Mouse (Mus musculus): Measurements from ENCODE around the gene Chrne. TPM values are rescaled to one million over a fixed set of nuclear protein-coding genes. Genes with fewer than 3 reads are reported as not detected.

Gene Chrne
- polyA plus RNA-seq, 1 experiment from 2014 or later = not detected

DNA sequence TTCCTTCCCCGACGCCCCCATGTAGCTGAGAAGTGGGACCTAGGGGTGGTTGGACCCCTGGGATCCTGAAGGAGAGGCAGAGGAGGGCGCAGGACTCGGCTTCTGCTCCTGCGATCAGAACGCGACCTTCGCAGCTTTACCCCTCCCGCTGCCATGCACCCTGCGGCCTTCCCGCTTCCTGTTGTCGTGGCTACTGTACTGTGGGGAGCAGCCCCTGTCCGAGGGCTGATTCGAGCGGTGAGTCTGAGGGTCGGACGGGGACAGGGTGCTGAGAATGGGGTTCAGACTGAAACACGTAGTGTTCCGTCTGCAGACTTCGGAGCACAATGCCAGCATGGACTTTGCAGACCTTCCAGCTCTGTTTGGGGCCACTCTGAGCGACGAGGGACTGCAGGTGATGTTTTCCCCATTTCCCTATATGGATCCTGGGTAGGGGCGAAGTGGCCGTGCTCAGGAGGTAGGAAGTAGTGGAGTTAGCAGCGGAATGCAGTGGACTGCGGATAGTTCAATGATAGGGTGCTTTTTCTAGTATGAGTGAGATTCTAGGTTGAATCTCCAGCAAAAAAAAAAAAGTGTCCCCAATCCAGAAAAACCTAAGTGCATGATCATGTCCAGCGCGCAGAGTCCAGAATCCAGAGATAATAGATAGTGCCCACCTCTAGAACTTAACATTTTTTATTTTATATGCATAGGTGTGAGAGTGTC is 28.9 kb upstream of the Chrne start:
- Histone ChIP-seq H3K4me3 (ENCODE audit: low read depth, low read length) (peak overlapping the region; percentile 97), H3K27ac (ENCODE audit: low read length) (peak overlapping the region; percentile 99), H3K9me3 (replicated peaks; ENCODE audit: control insufficient read depth, low read length) (no peaks in the 10 kb centered on the region), H3K27me3 (ENCODE audit: control insufficient read depth, insufficient read depth, low read depth, low read length) (no peaks in the 10 kb centered on the region), H3K36me3 (ENCODE audit: control insufficient read depth, insufficient read depth) (peaks cover 52% of the 10 kb centered on the region), H3K9ac (ENCODE audit: low read depth, low read length) (peak overlapping the region; percentile 96), H3K4me2 (ENCODE audit: low read depth, low read length) (peak overlapping the region; percentile 79), H3K4me1 (ENCODE audit: control insufficient read depth, low read depth, low read length) (peaks cover 63% of the 10 kb centered on the region)
- peak; percentile 11; the same call in 1 of the 2 replicates for ATAC-seq (ENCODE audit: low read depth)
- WGBS (ENCODE audit: insufficient replicate concordance) = 2% methylated on average over 28 of the region's 28 CpGs

DNA sequence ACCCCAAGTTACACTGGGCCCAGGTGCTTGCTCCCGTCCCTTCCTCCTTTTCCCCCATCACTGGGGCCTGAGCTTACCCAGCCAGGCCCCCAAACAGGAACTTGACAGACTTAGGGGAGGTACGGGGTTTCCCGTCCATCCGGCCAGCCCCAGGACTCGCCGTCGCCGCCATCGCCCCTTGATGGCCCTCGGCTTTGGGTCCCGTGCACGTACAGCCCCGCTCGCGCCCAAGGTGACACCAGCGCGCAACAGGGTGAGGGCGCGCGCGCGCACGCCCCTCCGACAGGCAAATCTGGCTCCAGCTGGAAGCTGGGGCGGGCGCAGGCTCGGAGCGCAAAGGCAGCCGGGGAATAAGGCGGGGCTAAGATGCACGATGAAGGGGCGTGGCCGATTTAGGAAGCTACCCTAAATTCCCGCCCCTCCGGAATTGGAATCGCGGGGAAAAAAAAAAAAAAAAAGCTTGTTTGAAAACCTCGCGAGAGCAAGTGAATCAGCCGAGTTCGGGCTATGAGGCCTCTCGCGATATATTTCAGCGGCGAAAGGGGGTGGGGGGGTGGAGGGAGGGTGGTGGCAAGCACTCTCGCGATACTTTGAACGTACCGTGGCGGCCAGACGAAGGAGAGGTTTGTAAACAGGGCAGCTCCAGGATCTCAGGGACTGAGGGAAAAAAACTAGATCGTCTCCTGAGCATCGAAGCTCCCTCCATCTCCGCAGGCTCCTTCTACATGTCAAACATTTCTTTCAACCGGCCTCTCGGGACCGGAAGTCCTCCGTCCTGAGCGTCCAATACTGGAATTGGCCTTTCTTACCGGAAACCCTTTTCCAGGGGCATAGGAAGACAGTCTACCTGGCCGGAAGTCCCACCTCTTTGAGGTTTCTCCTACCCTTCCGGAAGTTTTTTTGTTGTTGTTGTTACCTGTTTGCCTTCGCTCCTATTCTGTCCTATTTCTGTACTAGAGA is 28.0 kb upstream of the Chrne start, which contains the start of the genes Rnf167 and Slc25a11:
Gene Rnf167 (plus strand): TSS at position 545 of the 960 bp plus-strand sequence.
Gene Slc25a11 (minus strand): TSS at position 789 of the 960 bp plus-strand sequence.
- Histone ChIP-seq H3K36me3 (ENCODE audit: control insufficient read depth, insufficient read depth) (peaks cover 44% of the 10 kb centered on the region), H3K27me3 (ENCODE audit: control insufficient read depth, insufficient read depth, low read depth, low read length) (no peaks in the 10 kb centered on the region), H3K4me1 (ENCODE audit: control insufficient read depth, low read depth, low read length) (peaks cover 54% of the 10 kb centered on the region), H3K9me3 (replicated peaks; ENCODE audit: control insufficient read depth, low read length) (no peaks in the 10 kb centered on the region), H3K9ac (ENCODE audit: low read depth, low read length) (peak within 1 kb of the TSS; percentile 96), H3K4me2 (ENCODE audit: low read depth, low read length) (peak within 1 kb of the TSS; percentile 93), H3K4me3 (ENCODE audit: low read depth, low read length) (peak within 1 kb of the TSS; percentile 97), H3K27ac (ENCODE audit: low read length) (peak within 1 kb of the TSS; percentile 99)
- ATAC-seq (ENCODE audit: low read depth) = peak; percentile 85
- WGBS (ENCODE audit: insufficient replicate concordance) = under 1% methylated on average over 63 of the region's 63 CpGs

DNA sequence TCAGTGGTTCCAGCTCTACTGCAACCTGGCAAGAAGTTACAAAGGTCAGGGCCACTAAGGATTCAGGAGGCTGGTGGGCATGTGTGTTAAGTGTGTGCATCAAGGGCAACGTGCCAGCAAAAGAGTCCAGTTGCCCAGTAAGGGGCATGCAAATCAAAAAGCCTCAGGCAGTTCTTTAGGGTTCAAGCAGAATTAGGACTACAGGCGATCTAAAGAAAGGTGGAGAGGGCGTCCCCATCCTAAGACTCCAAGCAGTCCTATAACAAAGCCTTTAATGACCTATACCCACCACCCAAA is 27.2 kb upstream of the Chrne start:
- Histone ChIP-seq H3K4me3 (ENCODE audit: low read depth, low read length) (peak overlapping the region; percentile 97), H3K9me3 (replicated peaks; ENCODE audit: control insufficient read depth, low read length) (no peaks in the 10 kb centered on the region), H3K4me2 (ENCODE audit: low read depth, low read length) (peak overlapping the region; percentile 93), H3K4me1 (ENCODE audit: control insufficient read depth, low read depth, low read length) (peaks cover 47% of the 10 kb centered on the region), H3K36me3 (ENCODE audit: control insufficient read depth, insufficient read depth) (peaks cover 37% of the 10 kb centered on the region), H3K27me3 (ENCODE audit: control insufficient read depth, insufficient read depth, low read depth, low read length) (no peaks in the 10 kb centered on the region), H3K27ac (ENCODE audit: low read length) (peak overlapping the region; percentile 99), H3K9ac (ENCODE audit: low read depth, low read length) (peak overlapping the region; percentile 93)
- WGBS (ENCODE audit: insufficient replicate concordance) = 16% methylated on average over 3 of the region's 3 CpGs
- no peak for ATAC-seq (ENCODE audit: low read depth)

DNA sequence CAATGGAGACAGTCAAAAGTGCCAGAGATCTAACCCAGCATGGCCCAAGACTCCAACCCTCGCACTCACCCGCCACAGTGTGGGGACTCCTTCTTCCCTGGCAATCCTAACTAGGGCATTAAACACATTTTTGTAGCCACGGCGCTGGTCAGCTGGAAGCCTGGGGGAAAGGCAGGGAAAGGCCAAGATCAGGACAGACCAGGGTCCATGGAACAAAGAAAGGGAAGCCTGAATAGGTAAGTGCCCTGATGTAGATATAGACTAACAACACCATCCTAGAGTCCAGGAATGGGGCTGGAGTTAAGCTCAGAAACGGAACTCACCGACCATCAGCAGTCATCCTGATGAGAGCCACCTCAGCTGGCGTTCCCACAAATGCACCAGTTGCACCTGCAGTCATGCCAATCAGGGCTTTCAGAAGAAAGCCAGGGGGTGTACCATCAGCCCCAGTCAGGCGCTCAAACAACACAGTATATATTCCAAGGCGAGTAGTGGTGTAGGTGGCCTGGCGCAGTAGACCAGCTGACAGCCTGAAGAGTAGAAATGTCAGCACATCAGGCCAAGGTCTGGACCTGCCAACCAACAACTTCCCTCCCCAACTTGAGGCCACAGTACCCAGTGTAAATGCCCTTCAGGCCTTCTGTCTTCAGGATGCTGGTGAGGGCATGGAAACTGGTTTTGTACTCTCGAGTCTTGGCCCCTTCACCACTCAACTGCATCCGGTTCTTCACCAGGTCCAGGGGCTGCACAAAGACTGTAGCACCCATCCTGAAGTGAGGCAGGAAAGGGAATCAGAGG is 26.6 kb upstream of the Chrne start:
- Histone ChIP-seq H3K36me3 (ENCODE audit: control insufficient read depth, insufficient read depth) (peaks cover 31% of the 10 kb centered on the region), H3K27ac (ENCODE audit: low read length) (no peak overlapping the region; the same call in 1 of the 2 replicates), H3K4me1 (ENCODE audit: control insufficient read depth, low read depth, low read length) (peaks cover 41% of the 10 kb centered on the region)

GRCm38 (mm10) chr11:70644564-70645103 is 25.6 kb upstream of the Chrne start:
- Histone ChIP-seq H3K4me1 (ENCODE audit: control insufficient read depth, low read depth, low read length) (peaks cover 36% of the 10 kb centered on the region), H3K4me3 (ENCODE audit: low read depth, low read length) (no peak overlapping the region), H3K4me2 (ENCODE audit: low read depth, low read length) (no peak overlapping the region), H3K27ac (ENCODE audit: low read length) (no peak overlapping the region), H3K27me3 (ENCODE audit: control insufficient read depth, insufficient read depth, low read depth, low read length) (no peaks in the 10 kb centered on the region), H3K36me3 (ENCODE audit: control insufficient read depth, insufficient read depth) (peaks cover 21% of the 10 kb centered on the region), H3K9me3 (replicated peaks; ENCODE audit: control insufficient read depth, low read length) (no peaks in the 10 kb centered on the region), H3K9ac (ENCODE audit: low read depth, low read length) (no peak overlapping the region)
- ATAC-seq (ENCODE audit: low read depth) = no peak
- WGBS (ENCODE audit: insufficient replicate concordance) = 85% methylated on average over 8 of the region's 8 CpGs

More for the DNA sequence above, 26.6 kb upstream of the Chrne start:
- peak overlapping the region; percentile 93 for H3K9ac ChIP-seq (ENCODE audit: low read depth, low read length)
- H3K27me3 ChIP-seq (ENCODE audit: control insufficient read depth, insufficient read depth, low read depth, low read length) = no peaks in the 10 kb centered on the region
- peak overlapping the region; percentile 97 for H3K4me3 ChIP-seq (ENCODE audit: low read depth, low read length)
- H3K4me2 ChIP-seq (ENCODE audit: low read depth, low read length) = peak overlapping the region; percentile 93
- no peak for ATAC-seq (ENCODE audit: low read depth)
- H3K9me3 ChIP-seq (replicated peaks; ENCODE audit: control insufficient read depth, low read length) = no peaks in the 10 kb centered on the region
- 70% methylated on average over 12 of the region's 12 CpGs for WGBS (ENCODE audit: insufficient replicate concordance)

- ATAC-seq (ENCODE audit: low read depth) = no peak
- Histone ChIP-seq H3K9ac (ENCODE audit: low read depth, low read length) (no peak overlapping the region), H3K4me3 (ENCODE audit: low read depth, low read length) (no peak overlapping the region), H3K4me2 (ENCODE audit: low read depth, low read length) (no peak overlapping the region), H3K4me1 (ENCODE audit: control insufficient read depth, low read depth, low read length) (peaks cover 36% of the 10 kb centered on the region), H3K36me3 (ENCODE audit: control insufficient read depth, insufficient read depth) (peaks cover 13% of the 10 kb centered on the region), H3K27ac (ENCODE audit: low read length) (no peak overlapping the region), H3K9me3 (replicated peaks; ENCODE audit: control insufficient read depth, low read length) (no peaks in the 10 kb centered on the region), H3K27me3 (ENCODE audit: control insufficient read depth, insufficient read depth, low read depth, low read length) (no peaks in the 10 kb centered on the region)
- 81% methylated on average over 6 of the region's 6 CpGs for WGBS (ENCODE audit: insufficient replicate concordance)
These were observed 24.0 kb upstream of the Chrne start for GRCm38 (mm10) chr11:70643051-70643450.

GRCm38 (mm10) chr11:70641241-70641640 is 22.2 kb upstream of the Chrne start:
- Histone ChIP-seq H3K4me1 (ENCODE audit: control insufficient read depth, low read depth, low read length) (peaks cover 39% of the 10 kb centered on the region), H3K4me2 (ENCODE audit: low read depth, low read length) (no peak overlapping the region), H3K4me3 (ENCODE audit: low read depth, low read length) (no peak overlapping the region), H3K9me3 (replicated peaks; ENCODE audit: control insufficient read depth, low read length) (no peaks in the 10 kb centered on the region), H3K9ac (ENCODE audit: low read depth, low read length) (no peak overlapping the region), H3K27me3 (ENCODE audit: control insufficient read depth, insufficient read depth, low read depth, low read length) (no peaks in the 10 kb centered on the region), H3K36me3 (ENCODE audit: control insufficient read depth, insufficient read depth) (peaks cover 13% of the 10 kb centered on the region), H3K27ac (ENCODE audit: low read length) (no peak overlapping the region)
- no peak for ATAC-seq (ENCODE audit: low read depth)
- 54% methylated on average over 7 of the region's 7 CpGs for WGBS (ENCODE audit: insufficient replicate concordance)

GRCm38 (mm10) chr11:70639976-70640375 is 21.0 kb upstream of the Chrne start:
- no peak overlapping the region for H3K9ac ChIP-seq (ENCODE audit: low read depth, low read length)
- no peak for ATAC-seq (ENCODE audit: low read depth)
- H3K4me2 ChIP-seq (ENCODE audit: low read depth, low read length) = 0 out of 2 replicates have a peak overlapping the region, but pooled peaks have one; percentile 56

More at GRCm38 (mm10) chr11:70639976-70640375, 21.0 kb upstream of the Chrne start:
- Histone ChIP-seq H3K36me3 (ENCODE audit: control insufficient read depth, insufficient read depth) (peaks cover 11% of the 10 kb centered on the region), H3K27me3 (ENCODE audit: control insufficient read depth, insufficient read depth, low read depth, low read length) (no peaks in the 10 kb centered on the region), H3K4me1 (ENCODE audit: control insufficient read depth, low read depth, low read length) (peaks cover 26% of the 10 kb centered on the region), H3K4me3 (ENCODE audit: low read depth, low read length) (no peak overlapping the region), H3K27ac (ENCODE audit: low read length) (no peak overlapping the region), H3K9me3 (replicated peaks; ENCODE audit: control insufficient read depth, low read length) (no peaks in the 10 kb centered on the region)
- WGBS (ENCODE audit: insufficient replicate concordance) = 70% methylated on average over 8 of the region's 8 CpGs

All from liver, embryonic 16.5 days (tissue).